Mouse (Mus musculus) forebrain, embryonic 12.5 days (tissue): Measurements from ENCODE around the gene Atp6v1c2. TPM values are rescaled to one million over a fixed set of nuclear protein-coding genes. Genes with fewer than 3 reads are reported as not detected.

Source experiments
- ATAC-seq: fragments of 200-750 bp; cut with Nextera tagmentation; 2 replicates; pipeline ENCODE4 v1.8.0; 2017; ENCODE audit warnings: moderate TSS enrichment; ENCODE audit not compliant: low FRiP score
- H3K27ac ChIP-seq: fragments of 300-500 bp; sonication (generic); 2 replicates; pipeline ENCODE4 v1.5.1; 2016; ENCODE audit warnings: mild to moderate bottlenecking
- H3K27me3 ChIP-seq: fragments of 300-500 bp; sonication (generic); 2 replicates; pipeline ENCODE4 v1.6.1; 2016; ENCODE audit warnings: mild to moderate bottlenecking
- H3K36me3 ChIP-seq: fragments of 300-500 bp; sonication (generic); replicated peaks from 2 replicates; pipeline ENCODE4 v1.6.1; 2016; ENCODE audit warnings: mild to moderate bottlenecking
- H3K4me1 ChIP-seq: fragments of 300-500 bp; sonication (generic); 2 replicates; pipeline ENCODE4 v1.6.1; 2016
- H3K4me2 ChIP-seq: fragments of 300-500 bp; sonication (generic); 2 replicates; pipeline ENCODE4 v1.6.1; 2016; ENCODE audit warnings: mild to moderate bottlenecking, moderate library complexity
- H3K4me3 ChIP-seq: fragments of 300-500 bp; sonication (generic); replicated peaks from 2 replicates; pipeline ENCODE4 v1.5.1; 2016; ENCODE audit warnings: mild to moderate bottlenecking
- H3K9ac ChIP-seq: fragments of 300-500 bp; sonication (generic); 2 replicates; pipeline ENCODE4 v1.6.1; 2016; ENCODE audit warnings: mild to moderate bottlenecking
- H3K9me3 ChIP-seq: fragments of 300-500 bp; sonication (generic); 2 replicates; pipeline ENCODE4 v1.6.1; 2016
- WGBS: fragments of 180-500 bp; shearing (Covaris S2); methylation state at CpG from one replicate; pipeline ENCODE4 v1.1.7; 2016; 5-methylcytosine and 5-hydroxymethylcytosine counted together
- polyA plus RNA-seq: library from polyadenylated mRNA; unstranded; fragments of >200 nt; fragmentation: Nextera tagmentation; extraction: Ambion mirVana; gene quantifications from 2 replicates; pipeline ENCODE4 v1.2.1, GENCODE M21; 2016

Atp6v1c2 gene
- polyA plus RNA-seq, 1 experiment from 2014 or later = 0.47 TPM

DNA sequence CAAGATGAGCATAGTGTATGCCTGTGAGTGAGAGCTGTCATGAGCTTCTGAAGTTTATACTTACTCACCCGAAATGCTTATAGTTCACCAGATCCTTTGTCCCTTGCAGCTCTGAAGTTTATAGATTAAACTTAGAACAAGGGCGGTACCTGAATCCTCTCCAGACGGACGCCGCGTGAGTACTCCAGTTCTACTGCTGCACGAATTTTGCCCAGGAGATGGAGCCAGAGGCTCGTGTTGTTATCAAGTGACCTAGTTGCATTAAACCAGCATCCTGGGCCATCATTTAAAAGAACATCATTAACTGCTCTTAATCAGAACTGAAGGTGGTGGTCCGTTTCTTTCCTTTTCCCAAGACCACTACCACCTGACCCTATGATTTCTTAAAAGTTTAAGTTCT lies 29.8 kb upstream of the Atp6v1c2 start:
- no peak overlapping the region for H3K4me2 ChIP-seq

DNA sequence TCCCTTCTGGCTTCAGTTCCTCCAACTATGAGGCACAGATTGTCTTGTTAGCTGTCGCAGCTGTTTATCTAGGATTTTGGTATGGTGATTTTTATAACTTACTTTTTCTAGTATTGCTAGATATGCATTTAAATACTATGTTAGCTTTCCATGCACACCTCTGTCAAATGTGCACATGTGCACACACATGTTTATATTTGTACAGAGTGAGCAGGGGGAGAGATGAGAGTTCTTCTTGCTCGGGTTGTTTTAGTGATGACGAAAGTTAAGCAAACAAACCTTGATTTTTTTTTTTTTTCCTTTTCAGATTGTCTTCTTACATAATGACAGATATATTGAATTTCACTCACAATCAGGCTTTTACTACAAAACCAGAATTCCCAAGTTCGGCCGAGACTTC lies 28.6 kb upstream of the Atp6v1c2 start:
- Histone ChIP-seq H3K27ac (no peak overlapping the region), H3K4me1 (peaks cover 12% of the 10 kb centered on the region; the same call in 1 of the 2 replicates), H3K9me3 (no peaks in the 10 kb centered on the region), H3K9ac (no peak overlapping the region), H3K27me3 (no peaks in the 10 kb centered on the region), H3K4me2 (no peak overlapping the region), H3K36me3 (peaks cover 81% of the 10 kb centered on the region), H3K4me3 (no peak overlapping the region)
- ATAC-seq = no peak
- WGBS = 93% methylated on average over 5 of the region's 5 CpGs

More for the DNA sequence above, 29.8 kb upstream of the Atp6v1c2 start:
- peaks cover 82% of the 10 kb centered on the region for H3K36me3 ChIP-seq
- H3K27ac ChIP-seq = no peak overlapping the region
- no peaks in the 10 kb centered on the region for H3K27me3 ChIP-seq
- peaks cover 12% of the 10 kb centered on the region; the same call in 1 of the 2 replicates for H3K4me1 ChIP-seq
- no peak overlapping the region for H3K9ac ChIP-seq
- H3K9me3 ChIP-seq = no peaks in the 10 kb centered on the region
- ATAC-seq = no peak
- no peak overlapping the region for H3K4me3 ChIP-seq
- 95% methylated on average over 9 of the region's 9 CpGs for WGBS

DNA sequence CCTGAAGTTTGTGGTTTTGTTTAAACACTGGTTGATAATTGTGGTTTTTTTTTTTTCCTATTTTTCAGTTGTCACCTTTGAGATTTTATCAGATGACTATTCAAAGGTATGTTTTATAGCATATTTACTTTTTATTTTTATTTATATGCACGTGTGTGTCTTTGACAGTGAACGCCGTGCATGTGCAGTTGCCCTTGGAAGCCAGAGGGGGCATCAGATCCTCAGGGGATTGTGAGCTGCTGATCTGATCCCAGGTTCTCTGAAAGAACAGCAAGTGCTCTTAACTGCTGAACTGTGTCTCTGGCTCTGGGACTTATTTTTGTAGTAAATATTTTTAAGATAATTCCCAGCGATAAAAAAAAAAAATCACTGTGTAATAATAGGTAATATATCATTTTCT lies 27.7 kb upstream of the Atp6v1c2 start:
- no peaks in the 10 kb centered on the region for H3K9me3 ChIP-seq
- peaks cover 12% of the 10 kb centered on the region; the same call in 1 of the 2 replicates for H3K4me1 ChIP-seq
- WGBS = 88% methylated on average over 4 of the region's 4 CpGs
- no peak overlapping the region for H3K4me3 ChIP-seq
- no peak overlapping the region for H3K4me2 ChIP-seq
- H3K27me3 ChIP-seq = no peaks in the 10 kb centered on the region
- no peak overlapping the region for H3K9ac ChIP-seq
- no peak for ATAC-seq
- H3K36me3 ChIP-seq = peaks cover 76% of the 10 kb centered on the region
- no peak overlapping the region for H3K27ac ChIP-seq

DNA sequence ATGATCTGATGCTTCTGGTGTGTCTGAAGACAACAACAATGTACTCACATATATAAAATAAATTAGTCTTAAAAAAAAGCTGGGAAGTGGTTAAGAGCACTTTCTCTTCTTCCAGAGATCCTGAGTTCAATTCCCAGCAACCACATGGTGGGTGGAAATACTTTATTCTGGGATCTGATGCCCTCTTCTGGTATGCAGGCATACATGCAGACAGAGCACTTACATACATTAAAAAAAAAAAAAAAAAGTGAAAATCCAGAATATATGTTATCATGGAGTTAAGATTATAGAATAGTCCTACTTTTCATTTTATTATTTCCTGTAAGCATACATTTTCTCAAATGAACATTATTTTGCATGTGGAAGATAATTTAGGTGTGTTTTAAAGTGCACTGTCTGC lies 20.9 kb upstream of the Atp6v1c2 start:
- Histone ChIP-seq H3K4me3 (no peak overlapping the region), H3K9me3 (no peaks in the 10 kb centered on the region), H3K27me3 (no peaks in the 10 kb centered on the region), H3K27ac (no peak overlapping the region), H3K4me1 (peaks cover 16% of the 10 kb centered on the region), H3K36me3 (peaks cover 31% of the 10 kb centered on the region), H3K4me2 (no peak overlapping the region), H3K9ac (no peak overlapping the region)
- no peak for ATAC-seq

DNA sequence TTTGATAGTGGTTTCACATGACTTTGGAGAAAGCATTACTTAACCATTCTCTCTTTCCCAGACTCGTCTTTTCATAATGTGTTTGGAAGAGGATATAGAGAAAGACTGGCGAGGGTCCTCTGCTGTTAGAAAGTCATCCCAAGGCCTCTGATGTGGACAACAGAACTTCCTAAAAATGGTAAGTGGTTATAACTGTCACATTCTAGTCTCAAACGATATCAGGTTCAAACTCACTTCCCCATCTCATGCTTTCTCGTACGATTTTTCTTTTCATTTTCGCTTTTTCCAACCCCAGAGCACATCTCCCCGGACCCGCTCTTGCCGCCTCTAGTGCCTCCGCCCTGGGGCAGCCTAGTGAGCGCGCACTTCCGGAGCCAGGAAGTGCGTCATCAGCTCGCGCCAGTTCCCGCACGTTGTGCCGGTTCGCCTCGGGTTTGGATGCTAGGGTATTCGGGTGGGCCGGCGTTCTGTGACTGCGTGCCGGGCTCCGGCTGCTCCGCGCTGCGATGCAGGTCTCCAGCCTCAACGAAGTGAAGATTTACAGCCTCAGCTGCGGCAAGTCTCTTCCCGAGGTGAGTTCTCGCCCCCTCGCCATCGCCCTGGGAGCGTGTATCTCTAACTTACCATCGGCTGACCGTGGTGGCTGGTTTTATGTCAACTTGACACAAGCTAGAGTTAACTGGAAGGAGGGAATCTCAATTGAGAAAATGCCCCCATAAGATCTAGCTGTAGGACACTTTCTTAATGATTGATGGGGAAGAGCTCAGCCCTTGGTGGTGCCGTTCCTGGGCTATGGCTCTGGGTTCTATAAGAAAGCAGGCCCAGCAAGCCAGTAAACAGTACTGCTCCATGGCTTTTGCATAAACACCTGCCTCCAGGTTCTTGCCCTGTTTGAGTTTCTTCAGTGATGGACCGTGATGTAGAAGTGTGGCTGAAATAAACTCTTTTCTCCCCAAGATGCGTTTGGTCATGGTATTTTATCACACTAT lies 19.2 kb upstream of the Atp6v1c2 start, which contains the start of gene Nol10:
TSS of gene Nol10 (plus strand) at position 411 of the 989 bp plus-strand sequence.
- Histone ChIP-seq H3K4me3 (peak within 1 kb of the TSS; percentile 85), H3K9ac (peak within 1 kb of the TSS; percentile 75), H3K36me3 (peaks cover 14% of the 10 kb centered on the region), H3K27me3 (no peaks in the 10 kb centered on the region), H3K9me3 (no peaks in the 10 kb centered on the region), H3K27ac (peak within 1 kb of the TSS; percentile 50; the same call in 1 of the 2 replicates), H3K4me1 (peaks cover 16% of the 10 kb centered on the region), H3K4me2 (peak within 1 kb of the TSS; percentile 82)
- ATAC-seq = peak; percentile 97
- under 1% methylated on average over 42 of the region's 42 CpGs for WGBS

DNA sequence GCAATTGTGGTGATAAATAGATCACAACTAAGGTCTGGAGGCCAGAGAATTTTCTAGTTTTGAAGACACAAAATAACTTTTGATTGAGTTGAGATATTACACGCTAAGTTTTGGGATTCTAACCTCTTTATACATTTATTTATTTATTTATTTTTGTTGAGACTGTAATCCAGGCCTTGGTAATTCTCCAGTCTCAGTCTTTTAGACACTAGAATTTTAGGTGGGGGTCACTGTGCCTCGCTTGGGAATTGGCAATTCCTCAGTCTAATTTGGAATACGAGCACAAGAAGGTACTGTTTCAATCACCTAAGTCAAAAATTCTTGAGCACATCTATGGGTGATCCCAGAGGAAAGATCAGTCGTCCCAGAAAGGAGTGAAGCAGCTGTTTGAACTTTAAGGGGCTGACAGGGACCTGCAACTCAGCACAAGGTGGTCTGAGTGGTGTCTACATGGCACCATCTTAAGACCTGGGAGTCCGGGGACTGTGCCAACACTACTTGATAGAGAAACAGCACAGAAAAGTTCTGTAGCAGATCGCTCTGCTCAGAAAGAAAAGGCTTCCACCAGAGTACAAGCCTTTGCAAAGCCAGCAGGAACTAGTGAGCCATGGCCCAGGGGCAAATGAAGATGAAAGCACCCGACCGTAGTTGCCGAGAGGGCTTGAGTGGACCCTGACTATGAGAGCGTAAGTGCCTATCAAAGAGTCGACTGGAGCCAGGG lies 18.3 kb upstream of the Atp6v1c2 start:
- H3K4me3 ChIP-seq = peak overlapping the region; percentile 85
- peaks cover 16% of the 10 kb centered on the region for H3K4me1 ChIP-seq
- ATAC-seq = peak; percentile 52
- H3K9me3 ChIP-seq = no peaks in the 10 kb centered on the region
- H3K36me3 ChIP-seq = peaks cover 9% of the 10 kb centered on the region; the same call in 1 of the 2 replicates
- 34% methylated on average over 11 of the region's 11 CpGs for WGBS
- peak overlapping the region; percentile 75 for H3K9ac ChIP-seq
- no peaks in the 10 kb centered on the region for H3K27me3 ChIP-seq
- H3K27ac ChIP-seq = peak overlapping the region; percentile 50; the same call in 1 of the 2 replicates
- H3K4me2 ChIP-seq = peak overlapping the region; percentile 82

DNA sequence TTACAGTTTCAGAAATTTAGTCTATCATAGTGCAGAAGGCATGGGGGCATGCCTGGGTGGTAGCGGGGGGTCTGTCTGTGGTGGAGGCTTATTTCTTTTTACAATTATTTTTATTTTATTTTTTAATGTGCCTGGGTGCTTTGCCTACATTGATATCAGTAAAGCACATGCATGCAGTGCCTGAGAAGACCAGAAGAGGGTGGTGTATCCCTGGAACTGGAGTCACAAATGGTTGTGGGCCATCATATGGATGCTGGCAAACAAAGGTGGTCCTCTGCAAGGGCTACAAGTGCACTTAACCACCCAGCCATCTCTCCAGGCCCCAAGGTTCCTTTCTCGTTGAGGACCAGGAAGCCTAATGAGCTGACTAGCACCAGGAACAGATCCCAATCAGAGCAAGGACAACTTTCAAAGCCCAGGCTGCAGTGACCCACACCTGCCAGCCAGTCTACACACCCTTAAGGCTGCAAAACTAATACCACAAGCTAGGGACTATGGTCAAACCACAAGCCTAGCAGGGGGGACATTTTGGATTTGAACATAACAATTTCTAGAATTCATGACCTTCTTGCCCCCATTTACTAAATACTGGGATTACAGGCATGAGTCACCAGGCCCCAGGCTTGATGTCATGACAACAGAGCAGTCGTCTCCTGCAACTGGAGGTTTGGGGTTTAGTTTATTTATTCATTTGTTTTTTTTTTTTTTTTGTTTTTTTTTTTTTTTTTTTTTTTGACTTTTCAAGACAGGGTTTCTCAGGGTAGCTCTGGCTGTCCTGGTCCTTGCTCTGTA lies 10.2 kb upstream of the Atp6v1c2 start:
- WGBS = 75% methylated on average over 3 of the region's 3 CpGs
- no peaks in the 10 kb centered on the region for H3K4me1 ChIP-seq
- no peak overlapping the region for H3K4me3 ChIP-seq
- H3K36me3 ChIP-seq = no peaks in the 10 kb centered on the region
- no peak overlapping the region for H3K27ac ChIP-seq
- H3K27me3 ChIP-seq = no peaks in the 10 kb centered on the region
- no peak overlapping the region for H3K9ac ChIP-seq
- no peak overlapping the region for H3K4me2 ChIP-seq
- H3K9me3 ChIP-seq = no peaks in the 10 kb centered on the region
- ATAC-seq = no peak

DNA sequence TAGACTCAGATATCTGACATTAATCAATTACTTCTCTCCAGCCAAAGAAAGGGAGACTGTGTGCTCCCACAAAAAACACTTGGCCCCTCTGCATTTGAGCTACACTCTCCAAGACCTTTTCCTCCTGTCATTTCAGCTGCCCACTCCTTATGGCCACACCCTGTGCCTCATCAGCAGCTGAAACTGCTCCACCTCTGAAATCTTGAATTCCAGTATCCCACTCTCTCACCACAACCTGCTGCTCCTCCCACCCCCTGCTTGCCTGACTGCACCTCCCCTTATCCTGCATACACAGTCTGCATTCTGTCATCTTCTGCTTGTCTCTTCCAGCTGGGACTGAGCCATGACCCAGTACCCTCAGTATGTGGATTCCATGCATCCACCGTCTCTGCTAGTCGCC lies 9.2 kb upstream of the Atp6v1c2 start:
- WGBS = 80% methylated on average over 2 of the region's 2 CpGs
- ATAC-seq = no peak
- Histone ChIP-seq H3K9me3 (no peaks in the 10 kb centered on the region), H3K27ac (no peak overlapping the region), H3K27me3 (no peaks in the 10 kb centered on the region), H3K4me1 (no peaks in the 10 kb centered on the region), H3K9ac (no peak overlapping the region), H3K4me3 (no peak overlapping the region), H3K36me3 (no peaks in the 10 kb centered on the region), H3K4me2 (no peak overlapping the region)

DNA sequence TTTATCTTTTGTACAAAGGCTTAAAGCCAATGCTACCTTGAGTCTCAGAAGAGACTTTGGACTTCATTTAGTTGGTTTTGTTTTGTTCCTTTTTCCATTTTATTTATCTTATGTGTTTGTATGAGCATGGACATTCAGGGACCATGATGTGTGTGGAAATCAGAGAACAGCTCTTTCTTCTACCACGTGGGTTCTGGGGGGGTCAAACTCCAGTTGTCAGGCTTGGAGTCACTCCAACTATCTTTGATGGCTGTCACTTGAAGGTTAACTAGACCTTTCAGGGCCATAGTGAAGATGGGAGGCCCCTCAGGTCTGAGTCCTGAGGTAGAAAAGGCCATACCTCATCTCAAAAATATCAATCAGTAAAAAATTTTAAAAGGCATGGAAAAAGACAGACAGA lies 4.3 kb upstream of the Atp6v1c2 start:
- Histone ChIP-seq H3K9ac (no peak overlapping the region), H3K4me3 (no peak overlapping the region), H3K4me1 (no peaks in the 10 kb centered on the region), H3K4me2 (no peak overlapping the region), H3K27ac (no peak overlapping the region), H3K36me3 (no peaks in the 10 kb centered on the region), H3K27me3 (no peaks in the 10 kb centered on the region), H3K9me3 (no peaks in the 10 kb centered on the region)
- 53% methylated on average over 1 of the region's 1 CpGs for WGBS
- no peak for ATAC-seq

DNA sequence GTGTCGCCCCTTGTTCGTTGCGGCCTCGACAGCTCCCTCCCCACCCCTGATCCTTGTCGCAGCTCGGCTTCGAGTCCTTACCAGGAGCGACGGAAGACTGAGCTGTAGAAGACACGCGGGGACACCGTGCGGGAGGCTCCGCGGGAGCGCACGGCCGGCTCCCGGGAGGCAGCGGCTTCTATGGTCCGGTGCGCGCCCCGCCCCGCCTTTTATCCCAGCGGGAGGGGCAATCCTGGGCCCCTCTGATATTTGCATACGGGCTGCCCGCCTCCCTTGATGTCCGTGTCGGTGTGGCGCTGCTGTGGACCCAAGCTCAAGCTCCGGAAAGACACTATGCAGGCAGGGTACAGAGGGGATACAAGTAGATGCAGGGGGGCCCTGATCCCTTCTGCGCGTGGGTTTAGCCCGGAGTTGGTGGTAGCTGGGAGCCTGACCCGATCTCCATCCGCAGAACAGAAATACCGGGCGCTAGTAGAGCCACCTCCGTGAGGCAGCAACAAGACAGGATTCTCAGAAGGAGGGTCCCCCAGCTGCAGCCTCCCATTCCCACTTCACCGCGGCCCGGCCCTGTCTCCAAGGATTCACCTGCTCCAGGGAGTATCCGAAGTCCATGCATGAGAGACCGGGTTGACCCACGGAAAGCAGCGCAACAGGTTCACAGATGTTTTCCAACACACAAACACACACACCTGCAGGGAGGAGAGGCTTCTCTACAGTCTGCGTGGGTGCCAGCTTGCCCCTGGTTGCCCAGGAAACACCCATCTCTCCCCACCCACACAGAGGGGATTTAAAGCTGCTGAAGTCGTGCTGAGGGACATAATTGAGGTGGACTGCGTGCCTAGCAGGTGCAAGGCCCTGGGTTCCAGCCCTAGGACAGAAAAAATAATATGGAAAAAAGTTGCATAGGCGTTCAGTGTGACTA lies 4.3 kb downstream of the Atp6v1c2 start:
- ATAC-seq = 0 out of 2 replicates have a peak, but pooled peaks have one; percentile 49
- Histone ChIP-seq H3K9me3 (no peaks in the 10 kb centered on the region), H3K9ac (peak overlapping the region; percentile 45), H3K4me1 (peaks cover 14% of the 10 kb centered on the region), H3K27me3 (peaks cover 41% of the 10 kb centered on the region), H3K4me2 (peak overlapping the region; percentile 85), H3K27ac (no peak overlapping the region), H3K36me3 (no peaks in the 10 kb centered on the region), H3K4me3 (peak overlapping the region; percentile 48)
- WGBS = 4% methylated on average over 51 of the region's 51 CpGs

DNA sequence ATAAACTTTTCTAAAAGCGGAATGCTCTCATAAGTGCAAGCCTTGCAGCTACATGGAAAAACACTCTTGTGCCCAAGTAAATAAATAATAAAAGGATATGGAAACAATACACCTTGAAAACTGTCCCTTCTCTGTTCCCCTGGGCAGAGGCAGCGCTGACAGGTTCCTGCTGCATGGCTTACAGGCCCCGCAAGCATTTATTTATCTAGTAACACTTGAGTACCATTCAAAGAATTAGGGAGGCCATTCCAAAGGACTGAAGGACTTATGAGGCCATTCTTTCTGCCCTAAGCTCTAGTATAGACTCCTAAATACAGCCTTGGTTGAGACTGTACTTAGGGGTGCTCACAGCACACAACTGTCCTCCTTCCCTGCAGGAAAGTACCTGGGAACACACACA lies 10.7 kb downstream of the Atp6v1c2 start:
- Histone ChIP-seq H3K4me2 (no peak overlapping the region), H3K9me3 (no peaks in the 10 kb centered on the region), H3K27ac (no peak overlapping the region), H3K36me3 (no peaks in the 10 kb centered on the region), H3K4me1 (no peaks in the 10 kb centered on the region), H3K4me3 (no peak overlapping the region), H3K27me3 (peaks cover 11% of the 10 kb centered on the region), H3K9ac (no peak overlapping the region)
- WGBS = 83% methylated on average over 3 of the region's 3 CpGs
- no peak for ATAC-seq
